Mouse (Mus musculus): ENCODE results near the gene Crtc2. TPM values are rescaled to one million over a fixed set of nuclear protein-coding genes. Genes with fewer than 3 reads are reported as not detected.

The Crtc2 gene
- polyA plus RNA-seq, 1 experiment from 2014 or later = 17.5 TPM

GRCm38 (mm10) chr3:90266901-90267775 is 13.2 kb downstream of the Crtc2 start:
- ATAC-seq (replicated peaks; ENCODE audit: low FRiP score, low TSS enrichment, low read depth) = no peak
- 94% methylated on average over 20 of the region's 20 CpGs for WGBS
- H3K4me2 ChIP-seq (ENCODE audit: low read length) = no peak overlapping the region; the same call in 1 of the 2 replicates
- H3K36me3 ChIP-seq (ENCODE audit: control insufficient read depth, insufficient read depth, low read length) = peaks cover 38% of the 10 kb centered on the region
- H3K9ac ChIP-seq (ENCODE audit: low read length) = 0 out of 2 replicates have a peak overlapping the region, but pooled peaks have one; percentile 10
- peak overlapping the region; percentile 78; the same call in 1 of the 2 replicates for H3K4me3 ChIP-seq (ENCODE audit: low read depth, low read length)
- DNase-seq (ENCODE audit: low spot score) = no peak
- H3K4me1 ChIP-seq (replicated peaks; ENCODE audit: control insufficient read depth, insufficient read depth, low read length) = peaks cover 10% of the 10 kb centered on the region
- H3K9me3 ChIP-seq (ENCODE audit: control insufficient read depth, low read length) = no peaks in the 10 kb centered on the region
- peak overlapping the region; percentile 97; the same call in 1 of the 2 replicates for H3K27ac ChIP-seq (ENCODE audit: low read depth)
- no peaks in the 10 kb centered on the region for H3K27me3 ChIP-seq (replicated peaks; ENCODE audit: control insufficient read depth, insufficient read depth, low read length)

- DNase-seq (ENCODE audit: low spot score) = no peak
- WGBS = 90% methylated on average over 11 of the region's 11 CpGs
- no peaks in the 10 kb centered on the region for H3K9me3 ChIP-seq (ENCODE audit: control insufficient read depth, low read length)
- H3K4me1 ChIP-seq (replicated peaks; ENCODE audit: control insufficient read depth, insufficient read depth, low read length) = peaks cover 10% of the 10 kb centered on the region
- no peak overlapping the region for H3K4me2 ChIP-seq (ENCODE audit: low read length)
- H3K36me3 ChIP-seq (ENCODE audit: control insufficient read depth, insufficient read depth, low read length) = peaks cover 31% of the 10 kb centered on the region
- no peaks in the 10 kb centered on the region for H3K27me3 ChIP-seq (replicated peaks; ENCODE audit: control insufficient read depth, insufficient read depth, low read length)
- H3K9ac ChIP-seq (ENCODE audit: low read length) = no peak overlapping the region
- no peak overlapping the region for H3K4me3 ChIP-seq (ENCODE audit: low read depth, low read length)
- no peak for ATAC-seq (replicated peaks; ENCODE audit: low FRiP score, low TSS enrichment, low read depth)
- no peak overlapping the region for H3K27ac ChIP-seq (ENCODE audit: low read depth)
Measured at GRCm38 (mm10) chr3:90268190-90268589, 14.2 kb downstream of the Crtc2 start.

DNA sequence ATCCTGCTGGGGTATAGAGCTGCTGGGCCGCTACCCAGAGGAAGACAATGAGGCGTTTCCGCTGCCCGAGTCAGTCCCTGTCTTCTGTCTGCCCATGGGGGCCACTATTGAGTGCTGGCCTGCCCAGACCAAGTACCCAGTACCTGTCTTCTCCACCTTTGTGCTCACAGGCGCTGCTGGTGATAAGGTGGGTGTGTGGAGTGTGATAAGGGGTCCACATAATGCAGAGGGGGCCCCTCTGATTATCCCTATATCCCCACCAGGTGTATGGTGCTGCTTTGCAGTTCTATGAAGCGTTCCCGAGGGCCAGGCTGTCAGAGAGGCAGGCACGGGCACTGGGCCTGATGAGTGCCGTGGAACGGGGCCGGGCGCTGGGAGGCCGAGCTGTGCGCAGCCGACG is 15.0 kb downstream of the Crtc2 start:
- peaks cover 30% of the 10 kb centered on the region for H3K36me3 ChIP-seq (ENCODE audit: control insufficient read depth, insufficient read depth, low read length)
- no peak for DNase-seq (ENCODE audit: low spot score)

GRCm38 (mm10) chr3:90270784-90271183 is 16.8 kb downstream of the Crtc2 start:
- Histone ChIP-seq H3K4me2 (ENCODE audit: low read length) (no peak overlapping the region), H3K36me3 (ENCODE audit: control insufficient read depth, insufficient read depth, low read length) (peaks cover 42% of the 10 kb centered on the region)
- no peak for ATAC-seq (replicated peaks; ENCODE audit: low FRiP score, low TSS enrichment, low read depth)

More for the DNA sequence above, 15.0 kb downstream of the Crtc2 start:
- 87% methylated on average over 16 of the region's 16 CpGs for WGBS
- H3K27ac ChIP-seq (ENCODE audit: low read depth) = no peak overlapping the region
- no peak overlapping the region for H3K9ac ChIP-seq (ENCODE audit: low read length)
- H3K4me3 ChIP-seq (ENCODE audit: low read depth, low read length) = no peak overlapping the region
- peaks cover 10% of the 10 kb centered on the region for H3K4me1 ChIP-seq (replicated peaks; ENCODE audit: control insufficient read depth, insufficient read depth, low read length)
- ATAC-seq (replicated peaks; ENCODE audit: low FRiP score, low TSS enrichment, low read depth) = no peak
- H3K4me2 ChIP-seq (ENCODE audit: low read length) = no peak overlapping the region
- H3K9me3 ChIP-seq (ENCODE audit: control insufficient read depth, low read length) = no peaks in the 10 kb centered on the region
- no peaks in the 10 kb centered on the region for H3K27me3 ChIP-seq (replicated peaks; ENCODE audit: control insufficient read depth, insufficient read depth, low read length)

DNA sequence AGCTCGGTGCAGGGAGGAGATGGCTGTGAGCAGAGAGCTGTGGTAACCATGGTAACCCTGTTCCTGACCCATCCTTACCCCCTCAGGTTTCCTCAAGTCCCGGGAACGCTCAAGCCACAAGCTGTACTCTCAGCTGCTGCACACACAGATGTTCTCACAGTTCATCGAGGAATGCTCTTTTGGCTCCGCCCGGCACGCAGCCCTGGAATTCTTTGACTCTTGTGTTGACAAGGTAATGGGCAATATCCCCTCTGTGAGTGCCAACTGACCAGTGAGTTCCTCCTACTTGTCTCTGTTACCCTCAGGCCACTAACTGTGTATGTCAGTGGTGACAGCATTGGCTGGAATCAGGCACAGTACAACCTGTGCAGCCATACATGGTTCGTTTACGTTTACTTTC is 18.2 kb downstream of the Crtc2 start:
- Histone ChIP-seq H3K4me3 (ENCODE audit: low read depth, low read length) (no peak overlapping the region), H3K9me3 (ENCODE audit: control insufficient read depth, low read length) (no peaks in the 10 kb centered on the region), H3K4me2 (ENCODE audit: low read length) (no peak overlapping the region), H3K9ac (ENCODE audit: low read length) (no peak overlapping the region), H3K4me1 (replicated peaks; ENCODE audit: control insufficient read depth, insufficient read depth, low read length) (no peaks in the 10 kb centered on the region; the same call in 1 of the 2 replicates), H3K36me3 (ENCODE audit: control insufficient read depth, insufficient read depth, low read length) (peaks cover 49% of the 10 kb centered on the region), H3K27me3 (replicated peaks; ENCODE audit: control insufficient read depth, insufficient read depth, low read length) (no peaks in the 10 kb centered on the region), H3K27ac (ENCODE audit: low read depth) (no peak overlapping the region)
- DNase-seq (ENCODE audit: low spot score) (no peak), ATAC-seq (replicated peaks; ENCODE audit: low FRiP score, low TSS enrichment, low read depth) (no peak)
- WGBS = 60% methylated on average over 9 of the region's 9 CpGs

More at GRCm38 (mm10) chr3:90270784-90271183, 16.8 kb downstream of the Crtc2 start:
- no peak overlapping the region for H3K9ac ChIP-seq (ENCODE audit: low read length)
- no peak overlapping the region for H3K4me3 ChIP-seq (ENCODE audit: low read depth, low read length)
- H3K27me3 ChIP-seq (replicated peaks; ENCODE audit: control insufficient read depth, insufficient read depth, low read length) = no peaks in the 10 kb centered on the region
- no peaks in the 10 kb centered on the region for H3K9me3 ChIP-seq (ENCODE audit: control insufficient read depth, low read length)
- H3K4me1 ChIP-seq (replicated peaks; ENCODE audit: control insufficient read depth, insufficient read depth, low read length) = peaks cover 10% of the 10 kb centered on the region
- 95% methylated on average over 8 of the region's 8 CpGs for WGBS
- H3K27ac ChIP-seq (ENCODE audit: low read depth) = no peak overlapping the region
- no peak for DNase-seq (ENCODE audit: low spot score)

DNA sequence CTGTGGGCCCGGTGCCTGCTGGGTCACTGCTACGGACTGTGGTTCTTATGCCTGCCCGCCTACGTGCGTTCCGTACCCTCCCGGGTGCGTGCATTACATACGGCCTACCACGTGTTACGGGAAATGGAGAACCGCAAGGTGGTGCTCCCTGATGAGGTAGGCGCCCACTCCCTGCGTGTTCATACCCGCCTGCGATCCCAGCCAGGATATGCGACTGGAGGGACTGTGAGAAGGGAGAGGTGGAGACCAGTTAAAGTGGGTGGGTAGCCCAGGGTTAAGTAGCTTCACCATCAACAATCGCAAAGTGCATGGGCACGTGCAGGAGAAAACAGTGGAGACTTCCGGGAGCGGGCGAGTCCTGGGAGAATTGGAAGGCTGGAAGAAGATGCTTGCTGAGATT is 19.9 kb downstream of the Crtc2 start:
- DNase-seq (ENCODE audit: low spot score) = no peak
- 95% methylated on average over 22 of the region's 22 CpGs for WGBS
- no peak overlapping the region for H3K4me2 ChIP-seq (ENCODE audit: low read length)
- peaks cover 60% of the 10 kb centered on the region for H3K36me3 ChIP-seq (ENCODE audit: control insufficient read depth, insufficient read depth, low read length)
- H3K9ac ChIP-seq (ENCODE audit: low read length) = no peak overlapping the region
- no peak for ATAC-seq (replicated peaks; ENCODE audit: low FRiP score, low TSS enrichment, low read depth)
- no peak overlapping the region for H3K27ac ChIP-seq (ENCODE audit: low read depth)
- no peak overlapping the region for H3K4me3 ChIP-seq (ENCODE audit: low read depth, low read length)
- H3K4me1 ChIP-seq (replicated peaks; ENCODE audit: control insufficient read depth, insufficient read depth, low read length) = no peaks in the 10 kb centered on the region; the same call in 1 of the 2 replicates
- no peaks in the 10 kb centered on the region for H3K9me3 ChIP-seq (ENCODE audit: control insufficient read depth, low read length)
- no peaks in the 10 kb centered on the region for H3K27me3 ChIP-seq (replicated peaks; ENCODE audit: control insufficient read depth, insufficient read depth, low read length)

GRCm38 (mm10) chr3:90275286-90275685 is 21.3 kb downstream of the Crtc2 start:
- H3K36me3 ChIP-seq (ENCODE audit: control insufficient read depth, insufficient read depth, low read length) = peaks cover 66% of the 10 kb centered on the region

DNA sequence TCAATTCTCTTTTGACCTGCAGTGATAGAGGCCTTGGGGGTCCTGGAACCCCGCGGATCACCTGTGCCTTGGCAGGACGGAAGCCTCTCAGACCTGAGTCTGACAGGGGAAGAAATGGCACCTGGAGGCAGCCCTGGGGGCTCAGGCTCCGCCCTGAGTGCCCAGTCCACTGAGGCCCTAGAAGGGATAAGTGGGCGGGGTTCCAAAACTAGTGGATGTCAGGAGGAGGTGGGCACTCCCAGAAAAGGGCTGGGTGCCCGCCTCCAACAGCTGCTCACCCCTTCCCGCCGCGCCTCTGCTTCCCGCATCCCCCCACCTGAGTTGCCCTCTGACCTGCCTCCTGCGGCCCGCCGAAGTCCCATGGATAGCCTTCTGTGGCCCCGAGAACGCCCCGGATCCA is 22.9 kb downstream of the Crtc2 start:
- H3K27ac ChIP-seq (ENCODE audit: low read depth) = no peak overlapping the region
- no peak overlapping the region for H3K4me2 ChIP-seq (ENCODE audit: low read length)
- 44% methylated on average over 15 of the region's 16 CpGs for WGBS
- H3K9ac ChIP-seq (ENCODE audit: low read length) = no peak overlapping the region
- H3K27me3 ChIP-seq (replicated peaks; ENCODE audit: control insufficient read depth, insufficient read depth, low read length) = no peaks in the 10 kb centered on the region
- H3K4me3 ChIP-seq (ENCODE audit: low read depth, low read length) = no peak overlapping the region
- no peaks in the 10 kb centered on the region for H3K4me1 ChIP-seq (replicated peaks; ENCODE audit: control insufficient read depth, insufficient read depth, low read length)
- H3K36me3 ChIP-seq (ENCODE audit: control insufficient read depth, insufficient read depth, low read length) = peaks cover 62% of the 10 kb centered on the region
- ATAC-seq (replicated peaks; ENCODE audit: low FRiP score, low TSS enrichment, low read depth) = no peak
- DNase-seq (ENCODE audit: low spot score) = no peak
- H3K9me3 ChIP-seq (ENCODE audit: control insufficient read depth, low read length) = no peaks in the 10 kb centered on the region

More at GRCm38 (mm10) chr3:90275286-90275685, 21.3 kb downstream of the Crtc2 start:
- H3K9me3 ChIP-seq (ENCODE audit: control insufficient read depth, low read length) = no peaks in the 10 kb centered on the region
- DNase-seq (ENCODE audit: low spot score) = no peak
- ATAC-seq (replicated peaks; ENCODE audit: low FRiP score, low TSS enrichment, low read depth) = no peak
- H3K27ac ChIP-seq (ENCODE audit: low read depth) = no peak overlapping the region
- no peak overlapping the region for H3K4me2 ChIP-seq (ENCODE audit: low read length)
- H3K4me1 ChIP-seq (replicated peaks; ENCODE audit: control insufficient read depth, insufficient read depth, low read length) = no peaks in the 10 kb centered on the region; the same call in 1 of the 2 replicates
- no peaks in the 10 kb centered on the region for H3K27me3 ChIP-seq (replicated peaks; ENCODE audit: control insufficient read depth, insufficient read depth, low read length)
- 93% methylated on average over 11 of the region's 11 CpGs for WGBS
- no peak overlapping the region for H3K9ac ChIP-seq (ENCODE audit: low read length)
- H3K4me3 ChIP-seq (ENCODE audit: low read depth, low read length) = no peak overlapping the region
